In genomic region chr19:27447515-27447914, GRCm38 (mm10) we compare ENCODE assay signal across 8 mouse cellular contexts.
A peak's percentile ranks its signal among the peaks of the same experiment; 100 is the strongest.
DNase-seq lines count a peak whose midpoint lies in the region; ATAC-seq lines count a peak whose summit lies in the region.

No protein-coding gene starts in this region.

- peak; percentile 76 to 79 for DNase-seq in cerebellum, postnatal 14 days
- no peak for DNase-seq in cerebellum, adult 8-10 months
- peak; percentile 36 for DNase-seq in ovary, postnatal 14 days (ENCODE audit: low spot score)
- no peak for DNase-seq in ovary, postnatal 36 days (ENCODE audit: low spot score)
- peak; percentile 22 for DNase-seq in lung, postnatal 36 days
- no peak for DNase-seq in thymus, postnatal 25 days
- no peak for DNase-seq in c-Kit-positive CD71-positive TER-119-positive erythroid progenitor cells, embryonic 14.5 days (ENCODE audit: low spot score)

- ATAC-seq in frontal cortex, adult (ENCODE audit: low TSS enrichment) = peak; percentile 59

Comparison
In these comparisons a context has a peak if more than half of its experiments do, and no peak if none do; other contexts are left out.
1. DNase-seq: peak in cerebellum, postnatal 14 days (2 of 2), ovary, postnatal 14 days (single experiment) and lung, postnatal 36 days (single experiment); none in cerebellum, adult 8-10 months (single experiment), ovary, postnatal 36 days (single experiment), thymus, postnatal 25 days (single experiment) and c-Kit-positive CD71-positive TER-119-positive erythroid progenitor cells, embryonic 14.5 days (single experiment).